8 mouse cellular contexts compared by ENCODE assay signal in genomic region chr2:28751658-28752057, GRCm38 (mm10). TPM values are rescaled to one million over a fixed set of nuclear protein-coding genes. Genes with fewer than 3 reads are reported as not detected.
DNase-seq lines count a peak whose midpoint lies in the region; ATAC-seq lines count a peak whose summit lies in the region.

No protein-coding gene starts in this region.

- H3K4me1 ChIP-seq in liver, embryonic 16.5 days (ENCODE audit: control insufficient read depth, low read depth, low read length) = no peaks in the 10 kb centered on the region

- peak; percentile 29 for DNase-seq in embryo, embryonic 10 days (ENCODE audit: low spot score)
- DNase-seq in embryo, embryonic 9.5 days (ENCODE audit: extremely low spot score) = no peak
- peak; percentile 66 for DNase-seq in thymus, postnatal 4 days
- DNase-seq in thymus, postnatal 10 days (ENCODE audit: low spot score in 2 of 2) = no peak
- DNase-seq in frontal cortex, postnatal 14 days (ENCODE audit: low spot score in 2 of 2) = no peak
- no peak for DNase-seq in ovary, adult 18-20 months (ENCODE audit: low spot score)
- no peak for DNase-seq in MN1 (ENCODE audit: low spot score)

- H3K9me3 ChIP-seq in liver, embryonic 16.5 days (replicated peaks; ENCODE audit: control insufficient read depth, low read length) = no peaks in the 10 kb centered on the region

- H3K9ac ChIP-seq in liver, embryonic 16.5 days (ENCODE audit: low read depth, low read length) = no peak overlapping the region

- no peaks in the 10 kb centered on the region for H3K36me3 ChIP-seq in liver, embryonic 16.5 days (ENCODE audit: control insufficient read depth, insufficient read depth)

- ATAC-seq in liver, embryonic 16.5 days (ENCODE audit: low read depth) = no peak

- peak overlapping the region; percentile 35 for H3K4me2 ChIP-seq in liver, embryonic 16.5 days (ENCODE audit: low read depth, low read length)

- peaks cover 37% of the 10 kb centered on the region for H3K27me3 ChIP-seq in liver, embryonic 16.5 days (ENCODE audit: control insufficient read depth, insufficient read depth, low read depth, low read length)

- H3K27ac ChIP-seq in liver, embryonic 16.5 days (ENCODE audit: low read length) = no peak overlapping the region

- 12% methylated on average over 17 of the region's 17 CpGs for WGBS in liver, embryonic 16.5 days (ENCODE audit: insufficient replicate concordance)

- H3K4me3 ChIP-seq in liver, embryonic 16.5 days (ENCODE audit: low read depth, low read length) = peak overlapping the region; percentile 26

RNA-seq across cellular contexts. Expression of gene Ak8, which starts 51.7 kb away (rescaled TPM):
- polyA plus RNA-seq in liver, embryonic 16.5 days (2015; fragmentation: Nextera tagmentation; extraction: Ambion mirVana) = 0.39 and 0.52 TPM in 2 replicates

RNA-seq across cellular contexts. Expression of gene Spaca9, which starts 52.1 kb away (rescaled TPM):
- polyA plus RNA-seq in liver, embryonic 16.5 days (2015; fragmentation: Nextera tagmentation; extraction: Ambion mirVana) = 2.8 and 3.3 TPM in 2 replicates

Comparison
In these comparisons a context has a peak if more than half of its experiments do, and no peak if none do; other contexts are left out.
1. DNase-seq: peak in embryo, embryonic 10 days (single experiment) and thymus, postnatal 4 days (single experiment); none in embryo, embryonic 9.5 days (single experiment), thymus, postnatal 10 days (0 of 2), frontal cortex, postnatal 14 days (0 of 2), ovary, adult 18-20 months (single experiment) and MN1 (single experiment).